Mouse (Mus musculus) heart, postnatal 0 days (tissue): ENCODE results near the gene Zfp764. TPM values are rescaled to one million over a fixed set of nuclear protein-coding genes. Genes with fewer than 3 reads are reported as not detected.
"Not testable (repeated sequence)": the region's sequence is repeated elsewhere in the genome, so short reads cannot be mapped to it uniquely, and the experiment has no call there.

ENCODE experiments used
- ATAC-seq: fragments of 200-750 bp; cut with Nextera tagmentation; 2 replicates; pipeline ENCODE4 v1.8.0; 2017; ENCODE audit warnings: low read depth, moderate number of reproducible peaks, moderate library complexity; ENCODE audit not compliant: insufficient read depth
- DNase-seq: peaks from one replicate; pipeline ENCODE4 v3.0.0-alpha.2; 2016; ENCODE audit warnings: low spot score
- H3K27ac ChIP-seq: fragments of 300-500 bp; sonication (generic); 2 replicates; pipeline ENCODE4 v1.5.1; 2014; ENCODE audit warnings: low read depth, mild to moderate bottlenecking
- H3K27me3 ChIP-seq: fragments of 300-500 bp; sonication (generic); 2 replicates; pipeline ENCODE4 v1.6.1; 2014; ENCODE audit warnings: low read length, mixed read lengths; ENCODE audit not compliant: control insufficient read depth, insufficient read depth
- H3K36me3 ChIP-seq: fragments of 300-500 bp; sonication (generic); replicated peaks from 2 replicates; pipeline ENCODE4 v1.6.1; 2014; ENCODE audit warnings: low read length, mixed read lengths; ENCODE audit not compliant: control insufficient read depth, insufficient read depth
- H3K4me1 ChIP-seq: fragments of 300-500 bp; sonication (generic); 2 replicates; pipeline ENCODE4 v1.6.1; 2014; ENCODE audit warnings: antibody characterized with exemption; ENCODE audit not compliant: control insufficient read depth, insufficient read depth
- H3K4me2 ChIP-seq: fragments of 300-500 bp; sonication (generic); 2 replicates; pipeline ENCODE4 v1.6.1; 2014; ENCODE audit warnings: low read depth, mild to moderate bottlenecking, low read length, moderate library complexity
- H3K4me3 ChIP-seq: fragments of 300-500 bp; sonication (generic); 2 replicates; pipeline ENCODE4 v1.5.1; 2014; ENCODE audit warnings: low read depth, low read length
- H3K9ac ChIP-seq: fragments of 300-500 bp; sonication (generic); replicated peaks from 2 replicates; pipeline ENCODE4 v1.6.1; 2014; ENCODE audit warnings: low read depth, low read length, mixed read lengths
- H3K9me3 ChIP-seq: fragments of 300-500 bp; sonication (generic); replicated peaks from 2 replicates; pipeline ENCODE4 v1.6.1; 2016; ENCODE audit warnings: low read length; ENCODE audit not compliant: control insufficient read depth
- CTCF ChIP-seq: IDR thresholded peaks from 2 replicates; pipeline ENCODE4 v1.5.1; 2016; ENCODE audit warnings: antibody characterized with exemption, control low read depth, low read depth
- EP300 ChIP-seq: IDR thresholded peaks from 2 replicates; pipeline ENCODE4 v1.6.1; 2016; ENCODE audit warnings: antibody characterized with exemption, low read depth
- WGBS: fragments of 180-500 bp; shearing (Covaris S2); extraction: QIAGEN DNeasy Blood & Tissue Kit; methylation state at CpG from one replicate; pipeline ENCODE4 v1.1.7; 2014; 5-methylcytosine and 5-hydroxymethylcytosine counted together
- polyA plus RNA-seq: library from polyadenylated mRNA; unstranded; fragments of >200 nt; fragmentation: Nextera tagmentation; extraction: Ambion mirVana; gene quantifications from 2 replicates; pipeline ENCODE4 v1.2.1, GENCODE M21; 2015
- total RNA-seq: library from RNA; depleted of rRNA; stranded (reverse); fragments of >200 nt; gene quantifications from 2 replicates; pipeline ENCODE4 v1.2.3, GENCODE M21; 2014; ENCODE audit warnings: low replicate concordance; rRNA removed

Zfp764 gene
- total RNA-seq (6.4 and 11.3 TPM in 2 replicates), polyA plus RNA-seq (3.2 and 3.3 TPM in 2 replicates)

DNA sequence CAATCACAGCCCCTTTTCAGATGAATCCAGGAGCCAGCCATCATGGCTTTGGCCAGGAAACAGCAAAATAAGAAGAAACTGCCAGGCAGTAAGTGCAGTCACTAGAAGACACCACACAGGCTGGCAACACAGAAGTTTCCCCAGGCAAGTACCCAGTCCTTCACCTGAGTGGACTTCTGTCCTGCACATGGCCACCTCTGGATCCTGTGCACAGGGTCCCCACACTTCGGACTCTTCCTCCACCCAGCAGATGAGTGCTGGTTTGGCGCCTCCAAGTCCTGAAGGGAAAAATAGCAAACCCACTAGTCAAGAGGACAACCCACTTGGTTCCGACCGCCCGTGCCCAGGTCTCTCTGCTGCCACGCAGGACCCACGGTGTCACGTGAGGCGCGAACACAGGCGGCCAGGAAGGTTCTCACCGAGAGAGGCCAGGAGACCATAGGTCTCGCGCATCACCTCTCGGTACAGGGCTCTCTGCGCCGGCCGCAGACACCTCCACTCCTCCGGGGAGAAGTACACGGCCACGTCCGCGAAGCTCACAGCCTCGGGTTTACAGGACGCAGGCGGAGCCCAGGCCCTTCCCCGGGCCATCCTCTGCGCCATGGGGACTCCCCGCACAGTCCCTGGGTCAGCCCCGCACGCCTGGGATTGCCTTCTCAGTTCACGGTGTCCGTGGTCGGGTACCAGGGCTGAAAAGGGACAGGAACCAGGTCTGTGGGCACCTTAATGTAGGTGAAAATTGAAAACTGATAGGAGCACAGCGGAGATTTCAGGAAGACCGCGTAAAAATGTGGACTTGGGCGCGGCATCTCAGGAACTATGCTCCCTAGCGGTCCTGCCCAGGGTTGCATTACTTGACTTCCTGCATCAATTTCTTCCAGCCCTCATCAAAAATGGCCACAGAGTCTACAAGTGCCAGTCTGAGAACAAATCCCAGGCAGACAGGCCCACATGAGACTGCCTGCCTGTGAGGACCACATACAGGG lies at the start of gene Zfp764:
Gene Zfp764, minus strand, starts transcription at position 821 of the 986 bp plus-strand sequence.
- TF ChIP-seq CTCF, result peak; percentile 74
- ATAC-seq (peak; percentile 89), DNase-seq (peak; percentile 87)
- H3K4me1 ChIP-seq, H3K36me3 ChIP-seq, H3K9me3 ChIP-seq, H3K27me3 ChIP-seq: not testable (repeated sequence)
- peak within 1 kb of the TSS; percentile 75 for H3K4me2 ChIP-seq
- H3K4me3 ChIP-seq, result peak within 1 kb of the TSS; percentile 63
- peak within 1 kb of the TSS; percentile 66 for H3K9ac ChIP-seq
- WGBS, result 4% methylated on average over 40 of the region's 40 CpGs
- peak within 1 kb of the TSS; percentile 65 for H3K27ac ChIP-seq

DNA sequence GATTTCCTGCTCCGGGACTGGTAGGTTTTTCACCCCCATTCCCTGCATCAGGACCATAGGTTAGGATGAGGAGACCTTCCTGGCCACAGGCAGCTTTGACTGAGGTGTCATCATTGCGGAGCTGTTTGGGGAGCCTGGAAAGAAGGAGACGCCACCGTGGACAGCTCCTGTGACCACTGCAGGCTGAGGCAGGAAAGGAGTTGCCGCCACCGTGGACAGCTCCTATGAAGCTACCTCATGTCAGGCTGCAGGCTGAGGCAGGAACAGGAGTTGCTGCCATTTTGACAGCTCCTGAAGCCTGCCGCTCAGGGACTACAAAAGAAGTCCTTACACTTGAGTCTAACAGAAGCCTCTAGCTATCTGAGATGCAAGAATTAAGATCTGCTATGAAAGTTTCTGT lies 48.3 kb upstream of the Zfp764 start:
- Histone ChIP-seq H3K36me3 (peaks cover 17% of the 10 kb centered on the region), H3K9me3 (no peaks in the 10 kb centered on the region), H3K4me3 (no peak overlapping the region), H3K4me1 (peaks cover 12% of the 10 kb centered on the region), H3K4me2 (no peak overlapping the region), H3K27ac (no peak overlapping the region), H3K9ac (no peak overlapping the region), H3K27me3 (no peaks in the 10 kb centered on the region)
- no peak for DNase-seq
- 83% methylated on average over 7 of the region's 7 CpGs for WGBS
- TF ChIP-seq EP300, result no peak
- no peak for TF ChIP-seq CTCF
- no peak for ATAC-seq

- Histone ChIP-seq H3K36me3 (peaks cover 17% of the 10 kb centered on the region), H3K27ac (no peak overlapping the region), H3K27me3 (no peaks in the 10 kb centered on the region), H3K9me3 (no peaks in the 10 kb centered on the region), H3K4me3 (no peak overlapping the region), H3K9ac (no peak overlapping the region), H3K4me1 (peaks cover 19% of the 10 kb centered on the region), H3K4me2 (no peak overlapping the region)
- no peak for DNase-seq
- no peak for TF ChIP-seq EP300
- no peak for TF ChIP-seq CTCF
- 97% methylated on average over 2 of the region's 2 CpGs for WGBS
- ATAC-seq, result no peak
These were observed 46.4 kb upstream of the Zfp764 start for GRCm38 (mm10) chr7:127453056-127453455.

- no peak for TF ChIP-seq CTCF
- TF ChIP-seq EP300, result no peak
- WGBS, result 83% methylated on average over 7 of the region's 7 CpGs
- H3K27ac ChIP-seq, result no peak overlapping the region
- H3K4me3 ChIP-seq, result peak overlapping the region; percentile 72
- DNase-seq, result no peak
- peaks cover 19% of the 10 kb centered on the region for H3K4me1 ChIP-seq
- peak overlapping the region; percentile 69 for H3K4me2 ChIP-seq
- H3K36me3 ChIP-seq, result peaks cover 4% of the 10 kb centered on the region; the same call in 1 of the 2 replicates
- 0 out of 2 replicates have a peak overlapping the region, but pooled peaks have one; percentile 29 for H3K9ac ChIP-seq
- ATAC-seq, result no peak
- H3K9me3 ChIP-seq, result no peaks in the 10 kb centered on the region
- H3K27me3 ChIP-seq, result no peaks in the 10 kb centered on the region
These were observed 43.3 kb upstream of the Zfp764 start for GRCm38 (mm10) chr7:127449966-127450365.

DNA sequence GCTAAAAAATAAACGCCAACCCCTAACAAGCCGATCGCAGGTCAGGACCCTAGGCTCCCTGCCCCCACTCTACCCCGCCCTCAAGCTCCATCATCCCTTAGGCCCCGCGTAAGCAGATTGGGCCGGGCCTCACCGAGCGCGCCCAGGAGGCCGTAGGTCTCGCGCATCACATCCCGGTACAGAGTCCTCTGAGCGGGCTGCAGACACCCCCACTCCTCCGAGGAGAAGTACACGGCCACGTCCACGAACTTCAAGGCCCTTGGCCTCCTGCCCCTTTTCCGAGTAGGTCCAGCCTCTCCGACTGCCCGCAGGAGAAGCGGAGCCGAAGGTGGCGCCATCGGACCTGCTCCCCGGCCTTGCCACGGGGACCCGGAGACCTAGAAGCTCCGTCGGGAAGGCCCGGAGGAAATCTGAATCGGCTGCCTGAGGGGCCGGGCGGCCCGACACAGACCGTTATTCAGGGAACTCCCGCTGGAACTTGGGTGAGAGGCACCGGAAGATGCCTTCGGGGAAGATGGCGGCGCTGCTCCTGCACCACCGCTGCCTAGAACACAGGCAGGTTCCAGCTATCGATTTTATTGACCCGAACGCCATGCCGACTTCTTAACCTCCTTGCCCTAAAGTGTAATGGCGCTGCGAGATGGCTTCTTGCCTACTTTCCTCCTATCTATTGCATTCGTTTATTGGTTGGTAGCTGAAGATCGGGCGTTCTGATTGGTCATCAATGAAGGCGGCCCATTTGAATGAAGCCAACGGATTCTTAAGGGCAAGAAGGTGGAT lies 42.1 kb upstream of the Zfp764 start, which contains the start of gene Zfp689:
Gene Zfp689, minus strand, starts transcription at position 638 of the 780 bp plus-strand sequence.
- peak within 1 kb of the TSS; percentile 69 for H3K4me2 ChIP-seq
- H3K9ac ChIP-seq, result peak within 1 kb of the TSS; percentile 82
- H3K36me3 ChIP-seq, result peaks cover 12% of the 10 kb centered on the region
- peak; percentile 86; the same call in 1 of the 2 replicates for TF ChIP-seq EP300
- no peak; the same call in 1 of the 2 replicates for TF ChIP-seq CTCF
- peak; percentile 91 for ATAC-seq
- peak within 1 kb of the TSS; percentile 72 for H3K4me3 ChIP-seq
- H3K27ac ChIP-seq, result peak within 1 kb of the TSS; percentile 93
- WGBS, result under 1% methylated on average over 54 of the region's 54 CpGs
- no peaks in the 10 kb centered on the region for H3K27me3 ChIP-seq
- peaks cover 19% of the 10 kb centered on the region for H3K4me1 ChIP-seq
- H3K9me3 ChIP-seq, result no peaks in the 10 kb centered on the region
- DNase-seq, result peak; percentile 95
